Mouse (Mus musculus) heart, embryonic 16.5 days (tissue): ENCODE results near the gene Tigd3. TPM values are rescaled to one million over a fixed set of nuclear protein-coding genes. Genes with fewer than 3 reads are reported as not detected.
A peak's percentile ranks its signal among the peaks of the same experiment; 100 is the strongest.

Experiments
- ATAC-seq: fragments of 200-750 bp; cut with Nextera tagmentation; replicated peaks from 2 replicates; pipeline ENCODE4 v1.8.0; 2017; ENCODE audit warnings: moderate number of reproducible peaks; ENCODE audit not compliant: insufficient read depth, low FRiP score; ENCODE audit errors: extremely low read depth
- H3K27ac ChIP-seq: fragments of 300-500 bp; sonication (generic); 2 replicates; pipeline ENCODE4 v1.5.1; 2014; ENCODE audit warnings: mild to moderate bottlenecking, low read length, control low read depth, moderate library complexity
- H3K27me3 ChIP-seq: fragments of 300-500 bp; sonication (generic); 2 replicates; pipeline ENCODE4 v1.6.1; 2014; ENCODE audit warnings: low read length, mixed read lengths; ENCODE audit not compliant: control insufficient read depth, insufficient read depth
- H3K36me3 ChIP-seq: fragments of 300-500 bp; sonication (generic); 2 replicates; pipeline ENCODE4 v1.6.1; 2014; ENCODE audit not compliant: control insufficient read depth, insufficient read depth
- H3K4me1 ChIP-seq: fragments of 300-500 bp; sonication (generic); 2 replicates; pipeline ENCODE4 v1.6.1; 2014; ENCODE audit warnings: low read length, mixed read lengths; ENCODE audit not compliant: control insufficient read depth, insufficient read depth
- H3K4me2 ChIP-seq: fragments of 300-500 bp; sonication (generic); 2 replicates; pipeline ENCODE4 v1.6.1; 2014; ENCODE audit warnings: low read depth, mild to moderate bottlenecking, control low read depth, low read length
- H3K4me3 ChIP-seq: fragments of 300-500 bp; sonication (generic); 2 replicates; pipeline ENCODE4 v1.5.1; 2014; ENCODE audit warnings: mild to moderate bottlenecking, control low read depth, low read length
- H3K9ac ChIP-seq: fragments of 300-500 bp; sonication (generic); 2 replicates; pipeline ENCODE4 v1.6.1; 2014; ENCODE audit warnings: low read length, control low read depth
- H3K9me3 ChIP-seq: fragments of 300-500 bp; sonication (generic); replicated peaks from 2 replicates; pipeline ENCODE4 v1.6.1; 2016; ENCODE audit warnings: low read length; ENCODE audit not compliant: control insufficient read depth
- WGBS: fragments of 180-500 bp; shearing (Covaris S2); extraction: QIAGEN DNeasy Blood & Tissue Kit; methylation state at CpG from one replicate; pipeline ENCODE4 v1.1.7; 2014; 5-methylcytosine and 5-hydroxymethylcytosine counted together
- polyA plus RNA-seq: library from polyadenylated mRNA; unstranded; fragments of >200 nt; fragmentation: Nextera tagmentation; extraction: Ambion mirVana; gene quantifications from 2 replicates; pipeline ENCODE4 v1.2.1, GENCODE M21; 2015

The Tigd3 gene
- polyA plus RNA-seq, 1 experiment from 2014 or later, result 1.5 TPM

DNA sequence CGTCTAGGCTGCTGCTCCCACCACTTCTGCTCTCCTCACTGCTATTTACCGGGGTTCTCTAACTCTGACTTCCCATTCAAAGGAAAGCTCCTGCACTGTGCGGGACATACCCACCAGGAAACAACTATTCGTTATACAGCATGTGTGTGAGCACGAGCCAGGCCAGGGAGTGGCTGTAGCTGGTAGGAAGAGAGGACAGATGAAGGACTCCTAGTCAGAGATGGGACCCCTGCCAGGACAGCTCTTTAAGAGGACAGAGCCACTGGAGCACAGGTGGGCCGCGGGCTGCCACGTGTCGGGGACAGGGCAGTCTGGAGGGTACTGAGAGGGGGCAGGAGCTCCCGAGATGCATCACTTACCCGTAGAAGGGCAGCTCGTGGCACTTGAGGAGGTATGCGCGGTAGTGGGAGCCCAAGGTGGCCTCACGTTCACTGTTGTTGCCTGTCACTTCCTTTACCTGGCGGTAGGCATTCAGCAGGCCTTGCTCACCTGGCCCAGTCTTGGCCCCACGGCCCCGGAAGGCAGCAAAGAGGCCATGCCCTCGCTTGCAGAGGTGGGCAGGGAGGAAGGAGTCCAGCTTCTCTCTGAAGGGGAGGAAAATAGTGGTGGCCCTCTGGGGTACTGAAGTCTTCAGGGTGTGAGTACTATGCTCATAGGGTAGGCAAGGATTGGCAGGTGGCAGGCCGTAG, 29.1 kb downstream of the Tigd3 start:
- H3K4me2 ChIP-seq, result no peak overlapping the region
- no peak overlapping the region for H3K27ac ChIP-seq
- 80% methylated on average over 20 of the region's 20 CpGs for WGBS
- H3K36me3 ChIP-seq, result peaks cover 48% of the 10 kb centered on the region
- no peak overlapping the region for H3K4me3 ChIP-seq
- no peaks in the 10 kb centered on the region for H3K27me3 ChIP-seq
- no peak for ATAC-seq
- H3K9me3 ChIP-seq, result peaks cover 3% of the 10 kb centered on the region; the same call in 1 of the 2 replicates
- no peak overlapping the region; the same call in 1 of the 2 replicates for H3K9ac ChIP-seq
- 0 out of 2 replicates have a peak, but pooled peaks cover 2% of the 10 kb centered on the region for H3K4me1 ChIP-seq

DNA sequence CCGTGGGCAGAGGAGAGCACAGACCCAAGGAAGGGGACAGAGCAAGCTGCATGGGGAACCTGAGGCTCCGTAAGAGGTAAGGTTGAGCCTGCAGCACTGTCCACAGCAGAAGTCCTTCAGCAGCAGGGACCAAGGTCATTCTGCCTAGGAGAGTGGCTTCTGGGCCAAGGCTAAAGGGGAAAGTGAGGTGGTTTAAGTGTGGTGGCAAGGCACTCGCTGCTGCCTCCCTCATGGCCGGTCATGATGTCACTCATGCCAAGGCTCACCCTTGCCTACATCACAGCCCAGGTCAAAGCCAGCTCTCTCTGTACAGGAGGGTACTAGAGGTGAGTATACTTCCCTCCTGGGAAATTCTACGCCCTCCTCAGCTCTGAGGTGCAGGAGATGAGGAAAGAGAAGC, 30.2 kb downstream of the Tigd3 start:
- Histone ChIP-seq H3K4me1 (0 out of 2 replicates have a peak, but pooled peaks cover 2% of the 10 kb centered on the region), H3K4me2 (no peak overlapping the region), H3K27ac (no peak overlapping the region), H3K9ac (no peak overlapping the region), H3K36me3 (peaks cover 44% of the 10 kb centered on the region), H3K4me3 (no peak overlapping the region), H3K9me3 (peaks cover 3% of the 10 kb centered on the region; the same call in 1 of the 2 replicates), H3K27me3 (no peaks in the 10 kb centered on the region)
- no peak for ATAC-seq
- WGBS, result 78% methylated on average over 5 of the region's 5 CpGs

DNA sequence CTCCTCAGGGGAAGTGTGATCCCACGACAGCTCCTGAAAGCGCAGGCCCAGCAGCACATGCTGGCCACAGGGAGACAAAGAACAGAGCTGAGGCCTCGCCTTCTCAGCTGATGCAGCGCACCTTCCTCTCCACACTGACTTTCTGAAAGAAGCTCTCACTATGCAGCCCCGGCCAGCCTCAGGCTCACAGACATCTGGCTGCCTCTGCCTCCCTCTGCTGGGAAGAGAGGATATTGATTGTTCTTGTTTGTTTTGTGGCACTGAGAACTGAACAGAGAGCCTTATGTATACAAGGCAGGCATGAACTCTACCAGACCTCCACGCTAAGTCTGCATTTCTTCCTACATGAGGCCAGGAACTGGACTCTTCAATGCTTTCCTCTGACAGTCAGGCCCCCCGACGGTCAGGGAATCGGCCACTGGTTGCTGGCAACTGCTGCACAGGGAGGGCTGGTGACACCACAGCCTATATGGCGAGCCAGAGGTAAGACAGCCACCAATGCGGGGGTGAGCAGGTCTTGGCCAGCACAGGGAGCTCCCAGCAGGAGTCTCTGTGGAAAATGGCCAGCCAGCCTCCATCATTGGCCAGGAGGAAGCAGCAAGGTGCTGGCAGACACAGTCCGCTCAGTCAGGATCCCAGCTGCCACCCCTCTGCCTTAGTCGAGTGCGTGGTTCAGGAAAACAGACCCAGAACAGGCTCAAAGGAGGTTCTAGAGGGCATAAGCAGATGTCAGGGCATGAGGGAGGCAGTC, 31.4 kb downstream of the Tigd3 start:
- no peak for ATAC-seq
- H3K4me2 ChIP-seq, result no peak overlapping the region
- 0 out of 2 replicates have a peak, but pooled peaks cover 2% of the 10 kb centered on the region for H3K4me1 ChIP-seq
- H3K36me3 ChIP-seq, result peaks cover 43% of the 10 kb centered on the region
- H3K27me3 ChIP-seq, result no peaks in the 10 kb centered on the region
- no peak overlapping the region for H3K27ac ChIP-seq
- WGBS, result 96% methylated on average over 14 of the region's 14 CpGs
- no peak overlapping the region for H3K9ac ChIP-seq
- H3K9me3 ChIP-seq, result peaks cover 3% of the 10 kb centered on the region; the same call in 1 of the 2 replicates
- H3K4me3 ChIP-seq, result no peak overlapping the region

DNA sequence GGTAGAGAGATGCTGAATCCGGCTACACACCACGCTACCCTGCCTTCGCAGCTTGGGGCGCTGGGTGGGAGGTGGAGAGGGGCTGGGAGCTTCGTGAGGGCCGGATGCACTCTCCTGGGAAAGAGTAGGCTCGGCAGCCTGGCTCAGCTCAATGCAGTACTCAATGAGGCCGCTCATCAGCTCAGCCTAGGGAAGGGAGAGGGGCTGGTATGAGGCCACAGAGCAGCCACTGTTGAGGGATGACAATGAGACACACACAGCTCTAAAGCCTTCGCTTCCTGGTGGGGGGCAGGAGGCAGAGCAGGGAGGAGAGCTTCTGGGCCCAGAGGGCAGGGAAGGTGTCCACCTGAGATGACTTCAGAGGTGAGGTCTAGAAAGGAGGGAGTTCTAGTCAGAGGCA, 37.3 kb downstream of the Tigd3 start:
- no peak; the same call in 1 of the 2 replicates for ATAC-seq
- WGBS, result 90% methylated on average over 9 of the region's 9 CpGs

DNA sequence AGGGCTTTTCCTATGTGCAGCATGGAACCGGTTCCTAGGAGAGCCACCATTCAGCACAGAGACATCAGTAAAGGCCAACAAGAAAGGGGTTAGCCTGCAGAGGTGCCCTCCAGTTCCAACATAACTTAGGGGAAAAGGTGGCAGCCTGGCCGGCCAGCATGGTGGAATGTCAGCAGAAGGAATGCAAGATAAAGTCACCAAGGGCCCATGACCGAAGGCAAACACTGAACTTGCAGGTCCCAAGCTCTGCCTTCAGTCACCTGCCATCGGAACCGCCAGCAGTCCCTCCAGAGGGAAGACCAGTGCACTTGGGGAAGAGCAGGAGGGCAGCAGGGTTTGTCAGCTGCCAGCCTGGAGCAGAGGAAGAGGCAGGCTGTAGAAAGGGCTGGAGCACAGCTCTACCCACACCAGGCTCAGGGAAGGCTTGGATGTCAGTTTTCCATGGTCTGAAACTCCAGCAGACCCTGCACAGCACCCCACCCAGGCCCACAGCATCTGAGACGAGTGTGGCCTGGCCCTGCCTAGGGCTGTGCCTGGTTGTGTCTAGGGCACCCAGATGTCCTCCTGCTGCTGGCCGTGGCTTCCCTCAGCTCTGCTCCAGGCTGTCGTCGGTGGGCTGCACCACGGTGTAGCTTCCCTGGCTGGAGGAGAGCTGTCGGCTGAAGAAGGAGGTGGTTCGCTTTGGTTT, 41.8 kb downstream of the Tigd3 start:
- no peaks in the 10 kb centered on the region for H3K27me3 ChIP-seq
- H3K4me1 ChIP-seq, result peaks cover 52% of the 10 kb centered on the region
- 54% methylated on average over 12 of the region's 12 CpGs for WGBS
- no peaks in the 10 kb centered on the region for H3K9me3 ChIP-seq
- peaks cover 23% of the 10 kb centered on the region for H3K36me3 ChIP-seq
- peak overlapping the region; percentile 60 for H3K9ac ChIP-seq
- H3K4me3 ChIP-seq, result no peak overlapping the region
- no peak for ATAC-seq
- peak overlapping the region; percentile 47 for H3K4me2 ChIP-seq
- peak overlapping the region; percentile 87 for H3K27ac ChIP-seq

More for the DNA sequence above, 37.3 kb downstream of the Tigd3 start:
- Histone ChIP-seq H3K27ac (no peak overlapping the region), H3K36me3 (peaks cover 42% of the 10 kb centered on the region), H3K9ac (no peak overlapping the region), H3K4me1 (peaks cover 12% of the 10 kb centered on the region), H3K9me3 (no peaks in the 10 kb centered on the region), H3K27me3 (no peaks in the 10 kb centered on the region), H3K4me3 (no peak overlapping the region), H3K4me2 (no peak overlapping the region)

DNA sequence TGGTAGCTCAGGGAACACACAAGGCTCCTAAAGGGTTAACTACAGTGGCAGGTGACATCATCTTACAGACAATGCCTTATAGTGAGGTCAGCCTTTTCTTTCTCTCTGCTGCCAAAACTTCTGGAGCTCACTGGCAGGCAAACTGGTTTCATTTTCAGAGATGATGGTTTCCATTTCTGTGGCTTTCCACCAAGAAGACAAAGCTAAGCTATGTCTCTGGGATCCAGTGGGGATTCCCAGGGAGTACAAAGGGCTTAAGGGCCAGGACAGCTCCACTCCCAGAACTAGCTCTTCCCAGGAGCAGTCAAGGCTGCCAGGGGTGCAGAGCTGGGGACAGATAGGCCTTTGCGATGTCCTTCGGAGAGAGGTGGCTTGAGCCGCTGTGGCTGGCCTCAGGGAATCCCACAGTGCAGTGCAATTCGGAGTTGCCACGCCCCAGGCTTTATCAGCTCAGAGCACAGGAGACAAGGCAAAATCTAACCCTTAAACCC, 42.4 kb downstream of the Tigd3 start:
- ATAC-seq, result no peak
- H3K9ac ChIP-seq, result peak overlapping the region; percentile 60
- peak overlapping the region; percentile 87 for H3K27ac ChIP-seq
- no peaks in the 10 kb centered on the region for H3K9me3 ChIP-seq
- H3K36me3 ChIP-seq, result peaks cover 22% of the 10 kb centered on the region
- H3K4me3 ChIP-seq, result 0 out of 2 replicates have a peak overlapping the region, but pooled peaks have one; percentile 2
- peak overlapping the region; percentile 47 for H3K4me2 ChIP-seq
- 26% methylated on average over 5 of the region's 5 CpGs for WGBS
- no peaks in the 10 kb centered on the region for H3K27me3 ChIP-seq
- H3K4me1 ChIP-seq, result peaks cover 56% of the 10 kb centered on the region

DNA sequence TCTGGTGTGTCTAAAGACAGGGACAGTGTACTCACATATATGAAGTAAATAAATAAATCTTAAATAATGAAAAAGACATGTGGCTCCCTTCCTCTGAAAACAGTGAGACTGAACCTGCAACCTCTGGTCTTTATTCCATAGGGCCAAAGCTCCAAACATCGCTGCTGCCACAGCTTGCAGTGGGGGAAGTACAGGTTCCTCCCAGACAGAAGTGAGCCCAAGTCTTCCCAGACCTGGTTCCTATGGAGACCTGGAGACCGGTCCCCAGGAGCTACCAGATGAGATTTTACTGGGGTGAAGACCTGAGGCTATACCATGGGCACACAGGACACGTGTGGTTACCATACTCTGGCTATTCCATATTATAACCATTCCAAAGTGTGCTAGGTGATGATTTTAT, 43.1 kb downstream of the Tigd3 start:
- WGBS, result 78% methylated on average over 3 of the region's 3 CpGs
- Histone ChIP-seq H3K9me3 (no peaks in the 10 kb centered on the region), H3K27me3 (no peaks in the 10 kb centered on the region), H3K4me2 (no peak overlapping the region), H3K4me1 (peaks cover 58% of the 10 kb centered on the region), H3K36me3 (peaks cover 17% of the 10 kb centered on the region), H3K4me3 (no peak overlapping the region), H3K27ac (no peak overlapping the region; the same call in 1 of the 2 replicates), H3K9ac (no peak overlapping the region)
- no peak for ATAC-seq

DNA sequence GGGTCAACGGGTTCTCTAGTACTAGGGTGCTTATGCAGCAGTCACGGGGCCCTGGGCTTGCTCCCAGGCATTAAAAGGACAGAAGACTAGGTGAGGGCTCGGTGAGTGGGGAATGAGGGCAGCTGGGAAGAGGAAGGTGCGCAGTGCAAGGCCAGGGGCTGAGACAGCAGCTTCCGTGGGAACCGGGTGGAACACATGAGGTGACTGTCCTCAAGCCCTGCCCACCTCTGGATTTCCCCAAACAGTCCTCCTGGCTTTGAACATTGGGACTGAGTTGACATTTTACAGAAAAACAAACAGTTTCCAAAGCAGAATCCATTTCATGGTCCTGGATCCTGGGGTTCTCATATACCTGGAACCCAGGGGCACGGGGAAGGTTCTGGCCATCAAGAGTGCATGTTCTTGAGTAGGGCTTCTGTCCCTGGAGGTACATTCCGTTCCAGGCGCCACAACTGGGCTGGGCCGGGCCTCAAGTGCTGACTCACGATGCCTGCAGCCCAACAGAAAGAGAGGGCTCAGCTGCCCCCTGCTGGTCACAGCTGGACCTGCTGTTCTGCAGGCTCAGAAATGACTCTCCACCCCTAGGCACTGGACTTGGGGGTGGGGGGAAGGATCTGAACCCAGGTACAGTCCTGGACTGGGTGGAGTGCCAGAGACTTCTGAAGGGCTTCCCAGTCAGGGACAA, 44.0 kb downstream of the Tigd3 start:
- WGBS, result 24% methylated on average over 11 of the region's 11 CpGs
- Histone ChIP-seq H3K4me2 (peak overlapping the region; percentile 32), H3K9me3 (no peaks in the 10 kb centered on the region), H3K27me3 (no peaks in the 10 kb centered on the region), H3K4me1 (peaks cover 62% of the 10 kb centered on the region), H3K4me3 (peak overlapping the region; percentile 3; the same call in 1 of the 2 replicates), H3K36me3 (peaks cover 9% of the 10 kb centered on the region), H3K9ac (peak overlapping the region; percentile 77), H3K27ac (peak overlapping the region; percentile 100)
- 0 out of 2 replicates have a peak, but pooled peaks have one; percentile 12 for ATAC-seq
